Mouse (Mus musculus) heart, postnatal 0 days (tissue): Measurements from ENCODE around the gene Apoa1.

ENCODE experiments used
- CTCF ChIP-seq: IDR thresholded peaks from 2 replicates; pipeline ENCODE4 v1.5.1; 2016; ENCODE audit warnings: antibody characterized with exemption, control low read depth, low read depth
- EP300 ChIP-seq: IDR thresholded peaks from 2 replicates; pipeline ENCODE4 v1.6.1; 2016; ENCODE audit warnings: antibody characterized with exemption, low read depth

DNA sequence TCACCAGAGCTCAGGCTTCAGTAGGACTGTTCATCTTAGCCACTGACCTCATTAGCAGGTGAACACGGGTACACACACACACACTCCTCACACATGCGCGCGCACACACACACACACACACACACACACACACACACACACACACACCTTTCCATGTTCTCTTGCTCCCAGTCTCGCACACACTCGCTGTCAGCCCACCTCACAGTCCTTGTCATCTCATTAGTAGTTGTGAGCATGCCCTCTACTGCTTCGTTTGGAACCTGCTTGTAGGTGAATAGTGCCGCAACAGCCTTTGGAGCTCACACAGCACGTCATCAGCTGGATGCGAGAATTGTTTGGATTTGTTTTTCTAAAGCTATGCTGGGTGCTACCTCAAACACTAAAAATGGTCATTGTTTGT is 39.0 kb upstream of the Apoa1 start:
- TF ChIP-seq CTCF, result no peak; the same call in 1 of the 2 replicates
- TF ChIP-seq EP300, result no peak
